Mouse (Mus musculus) liver, postnatal 0 days (tissue): ENCODE data around the gene Nenf.

ENCODE experiments used
- CTCF ChIP-seq: sonication (generic); IDR thresholded peaks from 2 replicates; pipeline ENCODE4 v1.5.1; 2016; ENCODE audit warnings: antibody characterized with exemption, low read depth
- EP300 ChIP-seq: IDR thresholded peaks from 2 replicates; pipeline ENCODE4 v1.6.1; 2016; ENCODE audit warnings: antibody characterized with exemption, low read depth, mild to moderate bottlenecking

GRCm38 (mm10) chr1:191306316-191306715 is 11.7 kb downstream of the Nenf start:
- TF ChIP-seq CTCF (peak; percentile 21; the same call in 1 of the 2 replicates), EP300 (no peak)
